Mouse (Mus musculus) limb, embryonic 14.5 days (tissue): ENCODE measurements around the gene Itgax. TPM values are rescaled to one million over a fixed set of nuclear protein-coding genes. Genes with fewer than 3 reads are reported as not detected.

Source experiments
- ATAC-seq: fragments of 200-750 bp; cut with Nextera tagmentation; 2 replicates; pipeline ENCODE4 v1.8.0; 2017; ENCODE audit warnings: low read depth, moderate number of reproducible peaks, moderate TSS enrichment; ENCODE audit not compliant: low FRiP score
- DNase-seq: peaks from one replicate; pipeline ENCODE4 v3.0.0-alpha.2; 2015; ENCODE audit warnings: low spot score
- H3K27ac ChIP-seq: fragments of 300-500 bp; sonication (generic); replicated peaks from 2 replicates; pipeline ENCODE4 v1.5.1; 2014; ENCODE audit warnings: low read depth, mild to moderate bottlenecking, low read length, moderate library complexity, mixed read lengths
- H3K27me3 ChIP-seq: fragments of 300-500 bp; sonication (generic); 2 replicates; pipeline ENCODE4 v1.6.1; 2014; ENCODE audit warnings: low read length, mixed read lengths; ENCODE audit not compliant: control insufficient read depth, insufficient read depth
- H3K36me3 ChIP-seq: fragments of 300-500 bp; sonication (generic); 2 replicates; pipeline ENCODE4 v1.6.1; 2014; ENCODE audit warnings: mild to moderate bottlenecking, low read length, moderate library complexity, mixed read lengths; ENCODE audit not compliant: control insufficient read depth, insufficient read depth
- H3K4me1 ChIP-seq: fragments of 300-500 bp; sonication (generic); 2 replicates; pipeline ENCODE4 v1.6.1; 2014; ENCODE audit warnings: antibody characterized with exemption, low read length, mixed read lengths; ENCODE audit not compliant: control insufficient read depth, insufficient read depth
- H3K4me2 ChIP-seq: fragments of 300-500 bp; sonication (generic); replicated peaks from 2 replicates; pipeline ENCODE4 v1.6.1; 2014; ENCODE audit warnings: low read depth, mild to moderate bottlenecking, low read length, moderate library complexity; ENCODE audit not compliant: severe bottlenecking
- H3K4me3 ChIP-seq: fragments of 300-500 bp; sonication (generic); replicated peaks from 2 replicates; pipeline ENCODE4 v1.5.1; 2014; ENCODE audit warnings: low read length
- H3K9ac ChIP-seq: fragments of 300-500 bp; sonication (generic); 2 replicates; pipeline ENCODE4 v1.6.1; 2014; ENCODE audit warnings: mild to moderate bottlenecking, low read depth, low read length, moderate library complexity; ENCODE audit not compliant: severe bottlenecking
- H3K9me3 ChIP-seq: fragments of 300-500 bp; sonication (generic); 2 replicates; pipeline ENCODE4 v1.6.1; 2016; ENCODE audit warnings: low read length; ENCODE audit not compliant: control insufficient read depth
- POLR2A ChIP-seq: fragments of 200-500 bp; IDR thresholded peaks from 2 replicates; pipeline ENCODE4 v1.8.0; 2012; ENCODE audit warnings: inconsistent platforms, mild to moderate bottlenecking, moderate library complexity, borderline replicate concordance; ENCODE audit not compliant: insufficient read depth, insufficient read length; ENCODE audit errors: extremely low read depth
- WGBS: fragments of 180-500 bp; shearing (Covaris S2); extraction: QIAGEN DNeasy Blood & Tissue Kit; methylation state at CpG from one replicate; pipeline ENCODE4 v1.1.7; 2014; 5-methylcytosine and 5-hydroxymethylcytosine counted together
- polyA plus RNA-seq, 2 experiments: library from polyadenylated mRNA; depleted of rRNA in 1 of 2; stranded (reverse) in 1 of 2; unstranded in 1 of 2; fragments of >200 nt; fragmentation: Nextera tagmentation in 1 of 2; extraction: Ambion mirVana in 1 of 2; gene quantifications; 2 replicates each; pipeline versions ENCODE4 v1.2.1 to v1.2.3; 2012 to 2014

Itgax gene
- polyA plus RNA-seq, 2 experiments: 0.17 to 0.18 TPM

GRCm38 (mm10) chr7:128105246-128105645, 24.1 kb upstream of the Itgax start:
- Histone ChIP-seq H3K36me3 (no peaks in the 10 kb centered on the region), H3K4me3 (no peak overlapping the region), H3K9me3 (no peaks in the 10 kb centered on the region), H3K4me1 (no peaks in the 10 kb centered on the region), H3K4me2 (no peak overlapping the region), H3K27ac (no peak overlapping the region), H3K9ac (no peak overlapping the region), H3K27me3 (no peaks in the 10 kb centered on the region)
- no peak for ATAC-seq
- no peak for TF ChIP-seq POLR2A
- 54% methylated on average over 4 of the region's 4 CpGs for WGBS
- DNase-seq: no peak

- no peaks in the 10 kb centered on the region for H3K9me3 ChIP-seq
- 85% methylated on average over 7 of the region's 7 CpGs for WGBS
These were observed 21.9 kb upstream of the Itgax start for GRCm38 (mm10) chr7:128107462-128107861.

GRCm38 (mm10) chr7:128110314-128110713, 19.0 kb upstream of the Itgax start:
- no peak for TF ChIP-seq POLR2A
- DNase-seq (no peak), ATAC-seq (no peak)
- Histone ChIP-seq H3K27ac (no peak overlapping the region), H3K4me3 (no peak overlapping the region), H3K36me3 (no peaks in the 10 kb centered on the region), H3K9me3 (no peaks in the 10 kb centered on the region), H3K4me2 (no peak overlapping the region), H3K9ac (no peak overlapping the region), H3K4me1 (no peaks in the 10 kb centered on the region), H3K27me3 (no peaks in the 10 kb centered on the region)
- 75% methylated on average over 2 of the region's 2 CpGs for WGBS

More at GRCm38 (mm10) chr7:128107462-128107861, 21.9 kb upstream of the Itgax start:
- no peaks in the 10 kb centered on the region for H3K4me1 ChIP-seq
- no peaks in the 10 kb centered on the region for H3K27me3 ChIP-seq
- no peak for ATAC-seq
- no peak for DNase-seq
- no peak overlapping the region for H3K27ac ChIP-seq
- no peak overlapping the region for H3K4me2 ChIP-seq
- no peaks in the 10 kb centered on the region for H3K36me3 ChIP-seq
- H3K4me3 ChIP-seq: no peak overlapping the region
- H3K9ac ChIP-seq: no peak overlapping the region
- no peak for TF ChIP-seq POLR2A

GRCm38 (mm10) chr7:128112131-128112530, 17.2 kb upstream of the Itgax start:
- DNase-seq (no peak), ATAC-seq (no peak)
- Histone ChIP-seq H3K9ac (no peak overlapping the region), H3K27ac (no peak overlapping the region), H3K4me1 (no peaks in the 10 kb centered on the region), H3K36me3 (no peaks in the 10 kb centered on the region), H3K4me3 (no peak overlapping the region), H3K9me3 (no peaks in the 10 kb centered on the region), H3K27me3 (no peaks in the 10 kb centered on the region), H3K4me2 (no peak overlapping the region)
- 88% methylated on average over 11 of the region's 11 CpGs for WGBS
- TF ChIP-seq POLR2A: no peak

GRCm38 (mm10) chr7:128114371-128115105, 14.8 kb upstream of the Itgax start:
- H3K27me3 ChIP-seq: no peaks in the 10 kb centered on the region
- no peak overlapping the region for H3K4me3 ChIP-seq
- no peak overlapping the region for H3K9ac ChIP-seq
- no peaks in the 10 kb centered on the region for H3K36me3 ChIP-seq
- H3K27ac ChIP-seq: no peak overlapping the region
- ATAC-seq: no peak
- H3K4me2 ChIP-seq: no peak overlapping the region
- H3K9me3 ChIP-seq: no peaks in the 10 kb centered on the region
- WGBS: 94% methylated on average over 11 of the region's 11 CpGs
- no peak for DNase-seq
- TF ChIP-seq POLR2A: no peak
- no peaks in the 10 kb centered on the region for H3K4me1 ChIP-seq
